Mouse (Mus musculus) B cell, adult 67 days (primary cell): ENCODE measurements around the gene Ocel1. TPM values are rescaled to one million over a fixed set of nuclear protein-coding genes. Genes with fewer than 3 reads are reported as not detected.

ENCODE experiments used
- total RNA-seq, 2 experiments: library from RNA; stranded (reverse); gene quantifications; 4 replicates each; pipeline ENCODE4 v1.2.4; 2023

Gene Ocel1
- 10 to 100 TPM; 22.3 to 26.9 TPM for total RNA-seq

DNA sequence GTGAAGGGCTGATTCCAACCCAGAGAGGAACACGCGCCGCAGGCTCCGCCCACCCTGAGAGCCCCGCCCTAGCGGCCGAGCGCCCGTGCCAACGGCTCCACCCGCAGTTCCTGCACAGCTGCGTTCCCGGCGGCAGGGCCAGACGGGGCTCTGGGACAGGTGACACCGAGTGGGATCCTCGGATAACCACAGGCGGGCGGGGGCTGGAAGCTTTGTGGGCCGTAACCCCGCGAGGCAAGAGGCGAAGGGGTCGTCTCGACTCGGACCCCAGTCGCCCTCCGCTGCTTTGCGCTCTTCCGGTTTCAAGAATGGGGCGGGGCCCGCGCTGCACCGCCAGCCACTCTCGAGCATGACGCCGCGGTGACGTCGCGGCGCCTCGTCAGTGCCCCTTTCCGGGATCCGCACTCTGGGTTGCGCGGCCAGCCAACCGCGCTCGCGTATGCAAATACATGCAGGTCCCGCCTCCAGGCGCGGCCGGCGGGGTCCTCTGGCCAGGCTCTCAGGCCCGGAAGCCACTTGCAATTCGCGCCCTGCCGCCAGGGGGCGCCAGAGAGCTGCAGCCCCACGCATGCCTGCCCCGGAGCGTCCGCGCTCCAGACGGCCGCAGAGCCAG is at the start of gene Ocel1:
Ocel1 (plus strand) TSS at position 63 of the 613 bp plus-strand sequence.

GRCm38 (mm10) chr8:71366771-71367528 is 4.1 kb upstream of the Ocel1 start, which contains the start of gene Use1:
Gene Use1, plus strand, starts transcription at chr8:71366848.

DNA sequence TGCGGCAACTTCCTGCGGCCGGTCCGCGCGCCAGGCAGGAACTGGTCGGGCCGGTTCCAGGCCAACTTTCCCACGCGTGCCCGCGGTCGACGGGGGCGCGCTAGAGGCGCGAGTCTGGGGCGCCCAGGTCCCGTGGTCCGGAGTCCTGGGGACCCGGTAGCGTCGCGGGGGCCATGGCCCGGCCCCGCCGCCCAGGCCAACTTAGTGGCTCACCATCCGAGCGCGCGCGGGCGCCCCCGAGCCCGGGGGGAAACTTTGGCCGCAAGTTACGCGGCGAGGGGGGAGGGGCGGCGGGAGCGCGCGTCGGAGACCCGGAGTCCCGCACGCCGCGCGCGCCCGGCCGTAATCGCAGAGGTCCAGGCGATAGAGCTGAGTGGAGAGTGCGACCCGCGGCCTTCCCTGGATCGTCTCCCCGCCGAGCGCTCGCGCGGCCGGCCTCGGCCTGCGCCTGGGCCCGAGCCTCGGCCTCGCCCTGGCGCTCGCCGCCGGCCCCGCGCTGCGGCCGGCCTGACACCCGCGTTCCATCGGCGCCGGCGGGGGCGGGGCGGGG is 10.4 kb downstream of the Ocel1 start, which contains the start of gene Nr2f6:
Nr2f6 (minus strand) TSS at position 540 of the 550 bp plus-strand sequence.

GRCm38 (mm10) chr8:71395629-71396028 is 24.5 kb downstream of the Ocel1 start, which contains the start of gene Ushbp1:
Gene Ushbp1, minus strand, starts transcription at chr8:71395802.

GRCm38 (mm10) chr8:71396639-71397305 is 25.7 kb downstream of the Ocel1 start, which contains the start of gene Babam1:
Gene Babam1, plus strand, starts transcription at chr8:71396861.

DNA sequence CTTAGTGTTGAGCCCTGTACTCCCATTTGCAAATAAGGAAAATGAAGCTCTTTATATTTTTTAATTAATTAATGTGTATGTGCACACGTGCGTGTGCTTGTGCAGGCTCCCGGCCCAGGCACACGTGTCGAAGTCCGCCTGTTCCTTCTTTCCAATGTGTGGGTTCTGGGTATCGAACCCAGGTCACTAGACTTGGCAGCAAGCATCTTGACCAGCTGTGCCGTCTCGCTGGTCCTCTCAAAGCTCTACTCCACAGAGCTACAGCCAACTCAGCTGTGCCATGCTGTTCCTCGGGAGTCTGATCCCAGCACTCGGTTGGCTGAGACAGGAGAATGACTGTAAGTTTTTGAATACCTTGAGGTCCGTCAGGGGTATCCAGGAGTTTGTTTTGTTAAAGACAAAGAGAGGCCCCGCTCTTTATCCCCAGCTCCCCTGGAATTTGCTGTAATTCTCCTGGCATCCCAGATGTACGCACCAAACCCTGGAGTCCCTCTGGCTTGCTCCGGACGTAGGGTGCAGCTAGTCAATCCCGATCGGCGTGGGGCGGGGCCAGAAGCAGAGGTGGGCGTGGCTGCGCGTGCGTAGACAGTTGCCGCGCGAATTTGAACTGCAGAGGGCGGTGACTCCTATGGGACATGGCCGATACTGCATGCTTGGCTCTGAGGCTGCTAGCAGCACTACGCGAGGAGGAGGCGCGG is 34.5 kb downstream of the Ocel1 start, which contains the start of gene Ankle1:
Ankle1 (plus strand) TSS at position 610 of the 698 bp plus-strand sequence.

Other genes with a start within 250 kb of the Ocel1 start
- gene Myo9b, start 98.6 kb upstream of the Ocel1 start, total RNA-seq: 100 to 1,000 TPM; 109 to 110 TPM
- 10 to 100 TPM; 26.8 to 29.0 TPM for gene Haus8, start 98.4 kb upstream of the Ocel1 start, total RNA-seq
- 100 to 1,000 TPM; 258 to 270 TPM for gene Use1, start 4.5 kb upstream of the Ocel1 start, total RNA-seq
- gene Nr2f6, start 10.7 kb downstream of the Ocel1 start, total RNA-seq: 10 to 100 TPM; 15.1 to 18.0 TPM
- gene Ushbp1, start 24.5 kb downstream of the Ocel1 start, total RNA-seq: not detected
- gene Babam1, start 25.6 kb downstream of the Ocel1 start, total RNA-seq: 100 to 1,000 TPM in 1 of 2 experiments, 10 to 100 TPM in 1; 84.4 to 121 TPM
- gene Ankle1, start 34.7 kb downstream of the Ocel1 start, total RNA-seq: 1 to 10 TPM in 1 of 2 experiments, not detected in 1; 1.5 TPM
- gene Abhd8, start 92.4 kb downstream of the Ocel1 start, total RNA-seq: 10 to 100 TPM; 11.8 to 15.0 TPM
- gene Mrpl34, start 93.7 kb downstream of the Ocel1 start, total RNA-seq: 10 to 100 TPM; 32.9 to 38.4 TPM
- gene Dda1, start 97.9 kb downstream of the Ocel1 start, total RNA-seq: 100 to 1,000 TPM; 113 to 125 TPM
- 10 to 100 TPM; 13.9 to 14.8 TPM for gene Ano8, start 114.7 kb downstream of the Ocel1 start, total RNA-seq
- gene Gtpbp3, start 116.8 kb downstream of the Ocel1 start, total RNA-seq: 10 to 100 TPM; 22.3 to 22.4 TPM
- under 1 TPM in 1 of 2 experiments, not detected in 1; 0.27 TPM for gene Plvap, start 140.5 kb downstream of the Ocel1 start, total RNA-seq
- gene Ccdc194, start 154.4 kb downstream of the Ocel1 start, total RNA-seq: not detected
- 10 to 100 TPM; 24.4 to 37.1 TPM for gene Bst2, start 166.2 kb downstream of the Ocel1 start, total RNA-seq
- 10 to 100 TPM; 47.0 to 50.1 TPM for gene Mvb12a, start 171.6 kb downstream of the Ocel1 start, total RNA-seq
- not detected for gene Tmem221, start 187.6 kb downstream of the Ocel1 start, total RNA-seq
- not detected for gene Nxnl1, start 195.3 kb downstream of the Ocel1 start, total RNA-seq
- 10 to 100 TPM; 10.2 to 10.8 TPM for gene Slc27a1, start 197.6 kb downstream of the Ocel1 start, total RNA-seq
- gene Pgls, start 220.9 kb downstream of the Ocel1 start, total RNA-seq: 100 to 1,000 TPM; 106 to 110 TPM
- 100 to 1,000 TPM; 128 to 172 TPM for gene Fam129c, start 226.3 kb downstream of the Ocel1 start, total RNA-seq
- gene Colgalt1, start 239.7 kb downstream of the Ocel1 start, total RNA-seq: 100 to 1,000 TPM; 126 to 133 TPM